In genomic region chr13:97006784-97007183, GRCm38 (mm10) we compare ENCODE assay signal across 14 mouse cellular contexts. TPM values are rescaled to one million over a fixed set of nuclear protein-coding genes. Genes with fewer than 3 reads are reported as not detected.
DNase-seq lines count a peak whose midpoint lies in the region; ATAC-seq lines count a peak whose summit lies in the region.
"Had no signal": no experiment of that assay in that cellular context is flagged by ENCODE, and none has a peak within 500 bp of the region (broad histone marks: within the 10 kb centered on the region; RNA-seq: fewer than 3 reads in every experiment).

No protein-coding gene starts in this region.

- no peak overlapping the region; the same call in 1 of the 2 replicates for H3K27ac ChIP-seq in hindbrain, embryonic 10.5 days
- H3K27ac ChIP-seq in hindbrain, embryonic 11.5 days (ENCODE audit: low read depth, low read length) = no peak overlapping the region
- H3K27ac ChIP-seq in forebrain, embryonic 11.5 days (ENCODE audit: low read depth, low read length) = no peak overlapping the region
- H3K27ac ChIP-seq in liver, embryonic 12.5 days = no peak overlapping the region
- H3K27ac ChIP-seq in neural tube, embryonic 15.5 days (replicated peaks) = no peak overlapping the region
- H3K27ac ChIP-seq: left cerebral cortex, adult 2 months had no signal

- DNase-seq in hindbrain, embryonic 10.5 days (ENCODE audit: low spot score) = no peak
- DNase-seq in hindbrain, embryonic 11.5 days (ENCODE audit: low spot score) = no peak
- DNase-seq in forebrain, embryonic 11.5 days (ENCODE audit: low spot score) = peak; percentile 47
- no peak for DNase-seq in lung, postnatal 25 days (ENCODE audit: low spot score)
- no peak for DNase-seq in yolk sac, embryonic 10.5 days (ENCODE audit: low spot score)

- H3K4me2 ChIP-seq in hindbrain, embryonic 11.5 days (replicated peaks; ENCODE audit: low read depth, low read length) = no peak overlapping the region
- H3K4me2 ChIP-seq in forebrain, embryonic 11.5 days (ENCODE audit: low read depth, low read length, severe bottlenecking) = no peak overlapping the region; the same call in 1 of the 2 replicates
- peak overlapping the region; percentile 90 for H3K4me2 ChIP-seq in liver, embryonic 12.5 days
- peak overlapping the region; percentile 86 for H3K4me2 ChIP-seq in neural tube, embryonic 15.5 days

- no peak overlapping the region for H3K9ac ChIP-seq in hindbrain, embryonic 11.5 days (ENCODE audit: low read depth, low read length)
- no peak overlapping the region for H3K9ac ChIP-seq in forebrain, embryonic 11.5 days (ENCODE audit: low read length)
- no peak overlapping the region; the same call in 1 of the 2 replicates for H3K9ac ChIP-seq in liver, embryonic 12.5 days
- H3K9ac ChIP-seq in neural tube, embryonic 15.5 days (replicated peaks) = no peak overlapping the region

- no peaks in the 10 kb centered on the region for H3K9me3 ChIP-seq in hindbrain, embryonic 10.5 days
- H3K9me3 ChIP-seq in hindbrain, embryonic 11.5 days (ENCODE audit: control insufficient read depth, low read length) = no peaks in the 10 kb centered on the region
- H3K9me3 ChIP-seq in forebrain, embryonic 11.5 days (ENCODE audit: control insufficient read depth, low read length) = no peaks in the 10 kb centered on the region
- no peaks in the 10 kb centered on the region for H3K9me3 ChIP-seq in liver, embryonic 12.5 days (replicated peaks)
- no peaks in the 10 kb centered on the region for H3K9me3 ChIP-seq in neural tube, embryonic 15.5 days (replicated peaks)

- peak overlapping the region; percentile 58 for H3K4me3 ChIP-seq in hindbrain, embryonic 10.5 days
- H3K4me3 ChIP-seq in hindbrain, embryonic 11.5 days (ENCODE audit: low read depth, low read length) = no peak overlapping the region
- no peak overlapping the region for H3K4me3 ChIP-seq in forebrain, embryonic 11.5 days (ENCODE audit: low read depth, low read length)
- H3K4me3 ChIP-seq in liver, embryonic 12.5 days = peak overlapping the region; percentile 55
- peak overlapping the region; percentile 42; the same call in 1 of the 2 replicates for H3K4me3 ChIP-seq in neural tube, embryonic 15.5 days (replicated peaks)

- peaks cover 14% of the 10 kb centered on the region; the same call in 1 of the 2 replicates for H3K27me3 ChIP-seq in hindbrain, embryonic 10.5 days (ENCODE audit: insufficient read depth, poor library complexity, severe bottlenecking)
- H3K27me3 ChIP-seq in hindbrain, embryonic 11.5 days (ENCODE audit: control insufficient read depth, insufficient read depth, low read length) = no peaks in the 10 kb centered on the region
- no peaks in the 10 kb centered on the region for H3K27me3 ChIP-seq in forebrain, embryonic 11.5 days (ENCODE audit: control insufficient read depth, insufficient read depth, low read length)
- peaks cover 25% of the 10 kb centered on the region; the same call in 1 of the 2 replicates for H3K27me3 ChIP-seq in liver, embryonic 12.5 days (replicated peaks)
- H3K27me3 ChIP-seq in neural tube, embryonic 15.5 days (replicated peaks) = no peaks in the 10 kb centered on the region
- H3K27me3 ChIP-seq: CH12.LX had no signal

- no peak for ATAC-seq in hindbrain, embryonic 11.5 days (ENCODE audit: low FRiP score)
- no peak for ATAC-seq in forebrain, embryonic 11.5 days (replicated peaks; ENCODE audit: low FRiP score)
- ATAC-seq in liver, embryonic 12.5 days = no peak
- ATAC-seq in neural tube, embryonic 15.5 days (ENCODE audit: low FRiP score) = no peak
- no peak for ATAC-seq in megakaryocyte progenitor cell, adult 5-6 weeks (replicated peaks; ENCODE audit: poor library complexity)

- no peaks in the 10 kb centered on the region for H3K36me3 ChIP-seq in hindbrain, embryonic 10.5 days
- no peaks in the 10 kb centered on the region for H3K36me3 ChIP-seq in hindbrain, embryonic 11.5 days (ENCODE audit: control insufficient read depth, insufficient read depth, low read length)
- H3K36me3 ChIP-seq in forebrain, embryonic 11.5 days (ENCODE audit: control insufficient read depth, insufficient read depth, low read length) = no peaks in the 10 kb centered on the region
- no peaks in the 10 kb centered on the region for H3K36me3 ChIP-seq in liver, embryonic 12.5 days
- no peaks in the 10 kb centered on the region for H3K36me3 ChIP-seq in neural tube, embryonic 15.5 days

- WGBS in hindbrain, embryonic 10.5 days = 30% methylated on average over 2 of the region's 2 CpGs
- WGBS in hindbrain, embryonic 11.5 days = 33% methylated on average over 2 of the region's 2 CpGs
- 42% methylated on average over 2 of the region's 2 CpGs for WGBS in forebrain, embryonic 11.5 days
- 32% methylated on average over 2 of the region's 2 CpGs for WGBS in liver, embryonic 12.5 days (ENCODE audit: insufficient replicate concordance)
- WGBS in neural tube, embryonic 15.5 days = 44% methylated on average over 2 of the region's 2 CpGs

- peaks cover 12% of the 10 kb centered on the region for H3K4me1 ChIP-seq in hindbrain, embryonic 10.5 days (replicated peaks)
- H3K4me1 ChIP-seq in hindbrain, embryonic 11.5 days (replicated peaks; ENCODE audit: control insufficient read depth, insufficient read depth, low read length) = no peaks in the 10 kb centered on the region
- 0 out of 2 replicates have a peak, but pooled peaks cover 3% of the 10 kb centered on the region for H3K4me1 ChIP-seq in forebrain, embryonic 11.5 days (replicated peaks; ENCODE audit: control insufficient read depth, insufficient read depth, low read length)
- H3K4me1 ChIP-seq in liver, embryonic 12.5 days = peaks cover 23% of the 10 kb centered on the region
- peaks cover 13% of the 10 kb centered on the region for H3K4me1 ChIP-seq in neural tube, embryonic 15.5 days

RNA-seq across cellular contexts. Expression of gene 1700029F12Rik, which starts 27.4 kb away (rescaled TPM):
- not detected in 2 replicates for polyA plus RNA-seq in hindbrain, embryonic 10.5 days (2016; fragmentation: Nextera tagmentation; extraction: Ambion mirVana)
- not detected in 2 replicates for polyA plus RNA-seq in hindbrain, embryonic 11.5 days (2014; fragmentation: Nextera tagmentation; extraction: Ambion mirVana)
- not detected in 2 replicates for polyA plus RNA-seq in forebrain, embryonic 11.5 days (2014; fragmentation: Nextera tagmentation; extraction: Ambion mirVana)
- not detected in 2 replicates for polyA plus RNA-seq in liver, embryonic 12.5 days (2016; fragmentation: Nextera tagmentation; extraction: Ambion mirVana)
- not detected in 2 replicates for polyA plus RNA-seq in neural tube, embryonic 15.5 days (2015; fragmentation: Nextera tagmentation; extraction: Ambion mirVana)
- total RNA-seq in megakaryocyte progenitor cell, adult 5-6 weeks (2015) = not detected in 2 replicates
- not detected in 2 replicates for total RNA-seq in megakaryocyte progenitor cell, adult 5-6 weeks (2017)
- total RNA-seq: adrenal gland, postnatal 10 days; CH12.LX; left cerebral cortex, adult 2 months; monocyte, adult 5-6 weeks had no signal
- polyA plus RNA-seq: embryonic facial prominence, embryonic 11.5 days; heart, postnatal 0 days had no signal

Comparison
In these comparisons a context has a peak if more than half of its experiments do, and no peak if none do; other contexts are left out.
1. H3K4me3 ChIP-seq: peak in hindbrain, embryonic 10.5 days (single experiment), liver, embryonic 12.5 days (single experiment) and neural tube, embryonic 15.5 days (single experiment); none in hindbrain, embryonic 11.5 days (single experiment) and forebrain, embryonic 11.5 days (single experiment).
2. H3K4me2 ChIP-seq: peak in liver, embryonic 12.5 days (single experiment) and neural tube, embryonic 15.5 days (single experiment); none in hindbrain, embryonic 11.5 days (single experiment) and forebrain, embryonic 11.5 days (single experiment).